Mouse (Mus musculus): ENCODE data around the gene 5330417H12Rik.

- TF ChIP-seq GATA1 (IDR thresholded peaks at IDR 0.05; ENCODE audit: borderline replicate concordance, low read length) (no peak), FLI1 (IDR thresholded peaks at IDR 0.05; ENCODE audit: low read length) (no peak)
These were observed 32.3 kb downstream of the 5330417H12Rik start for GRCm38 (mm10) chr7:107592641-107593040.

All from megakaryocyte, embryonic 14.5 days (primary cell).